Mouse (Mus musculus) embryo, embryonic 10.5 days (tissue): ENCODE measurements around the gene Cwc25.

Experiments used
- DNase-seq: peaks from one replicate; pipeline ENCODE4 v3.0.0-alpha.2; 2015; ENCODE audit warnings: low spot score

Gene Cwc25

DNA sequence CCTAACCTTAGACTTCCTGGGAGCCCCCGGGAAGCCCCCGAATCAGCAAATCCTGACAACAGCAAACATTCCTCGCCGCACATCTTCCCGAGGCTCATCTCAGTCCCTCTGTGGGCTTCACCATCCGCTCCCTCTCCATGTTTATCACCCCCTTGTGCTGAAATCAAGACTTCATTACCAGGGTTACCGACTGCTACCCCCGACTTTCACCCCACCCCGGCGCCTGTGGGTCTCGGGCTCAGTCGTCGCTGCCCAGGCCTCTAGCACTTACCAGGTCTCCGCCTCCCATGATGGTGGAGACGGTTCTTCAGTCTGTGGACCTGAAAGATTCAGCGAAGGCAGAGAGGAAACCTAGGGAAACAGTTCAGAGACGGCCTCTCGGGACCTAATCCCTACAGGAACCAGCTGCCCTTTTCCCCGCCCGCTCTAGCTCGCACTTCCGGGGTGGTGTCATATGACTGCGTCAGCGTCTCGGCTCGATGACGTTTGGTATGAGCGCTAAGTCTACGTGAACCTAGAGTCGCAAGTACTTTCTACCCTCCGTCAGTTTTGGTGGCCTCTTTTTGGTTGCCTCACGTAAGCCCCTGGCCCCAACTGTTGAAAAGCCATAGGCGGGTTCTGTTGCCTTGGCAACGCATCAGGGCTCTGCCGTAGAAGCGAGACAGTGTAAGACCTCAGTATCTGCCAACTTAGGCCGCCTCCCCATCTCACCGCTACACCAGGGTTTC is at the start of gene Cwc25:
Cwc25 (minus strand) TSS at position 403 of the 728 bp plus-strand sequence.
- peak; percentile 98 for DNase-seq

- no peak for DNase-seq
These were observed 49.4 kb upstream of the Cwc25 start for GRCm38 (mm10) chr11:97815736-97816135.

DNA sequence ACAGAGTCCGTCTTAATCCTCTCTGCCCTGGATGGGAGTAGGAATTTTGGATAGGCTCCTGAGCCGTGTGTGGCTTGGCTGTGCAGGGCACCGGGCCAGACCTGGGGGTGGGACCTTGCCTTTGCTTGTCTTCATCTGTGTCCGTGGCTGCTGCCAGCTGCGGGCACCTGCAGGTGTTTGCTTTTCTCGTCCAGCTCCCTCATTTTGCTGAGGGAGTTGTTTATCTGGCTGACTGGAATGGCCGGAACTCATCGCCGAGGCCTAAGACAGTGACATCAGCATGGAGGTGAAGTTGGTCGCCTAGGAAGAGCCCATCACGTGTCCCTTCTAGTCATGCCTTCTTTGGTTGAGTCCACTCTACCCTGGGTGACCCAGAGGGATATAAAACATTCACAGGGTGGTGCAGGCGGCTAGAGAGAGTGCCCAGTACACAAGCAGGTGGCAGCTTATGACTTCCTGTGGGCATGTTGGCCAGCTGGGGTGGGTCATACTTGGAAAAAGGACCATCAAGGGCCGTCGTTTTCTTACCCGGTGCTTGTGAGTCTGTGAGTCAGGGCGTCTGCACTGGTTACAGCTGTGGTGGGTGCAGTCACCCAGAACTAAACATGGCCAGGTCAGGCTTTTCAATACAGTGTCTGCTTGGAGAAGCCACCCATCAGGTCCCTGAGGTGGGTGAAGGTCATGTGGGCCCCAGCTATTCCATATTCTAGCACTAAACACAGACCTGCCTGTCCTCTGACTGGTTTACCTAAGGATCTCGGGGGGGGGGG is 47.6 kb upstream of the Cwc25 start:
- no peak for DNase-seq

- DNase-seq, result no peak
These were observed 46.7 kb upstream of the Cwc25 start for GRCm38 (mm10) chr11:97813085-97813484.

GRCm38 (mm10) chr11:97812491-97812921 is 46.1 kb upstream of the Cwc25 start:
- peak; percentile 82 for DNase-seq

DNA sequence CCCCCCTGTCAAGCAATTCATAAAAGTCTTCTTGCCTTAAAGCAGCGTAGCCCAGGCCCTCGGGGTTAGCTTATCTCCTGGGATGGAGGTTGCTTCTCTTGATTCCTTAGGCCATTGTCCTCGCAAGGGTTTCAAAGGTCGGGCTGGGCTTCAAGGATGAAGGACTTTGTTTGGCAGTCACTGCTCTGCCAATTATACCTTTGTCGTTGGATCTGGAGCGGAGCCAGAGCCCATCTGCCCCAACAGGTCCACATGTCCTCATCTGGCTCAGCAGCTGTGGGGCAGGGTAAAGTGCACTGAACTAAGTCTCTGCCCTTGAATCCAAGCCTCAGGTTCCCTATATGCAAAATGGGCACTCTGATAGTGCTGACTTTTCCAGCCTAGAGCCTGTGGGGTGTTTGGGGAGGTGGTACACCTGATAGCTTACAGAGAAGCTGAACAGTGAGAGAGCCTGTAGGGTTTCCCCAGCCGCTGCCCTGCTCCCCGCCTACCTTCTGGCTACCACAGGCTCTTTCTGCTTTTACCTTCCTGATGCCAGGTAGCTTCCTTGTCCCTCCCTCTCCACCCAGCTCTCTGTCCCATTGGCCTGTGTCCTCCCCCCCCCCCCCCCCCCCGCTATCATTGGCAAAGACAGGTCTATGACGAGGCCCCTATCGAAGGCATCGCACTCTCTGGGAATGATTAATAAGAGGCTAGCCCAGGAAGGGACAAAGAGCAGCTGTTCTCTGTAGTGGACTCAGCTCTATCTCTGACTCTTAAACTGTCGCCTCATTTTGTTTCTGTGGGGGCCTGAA is 45.4 kb upstream of the Cwc25 start:
- no peak for DNase-seq

GRCm38 (mm10) chr11:97810970-97811369 is 44.6 kb upstream of the Cwc25 start:
- DNase-seq, result no peak

- DNase-seq, result no peak
These were observed 44.0 kb upstream of the Cwc25 start for GRCm38 (mm10) chr11:97810356-97810755.

DNA sequence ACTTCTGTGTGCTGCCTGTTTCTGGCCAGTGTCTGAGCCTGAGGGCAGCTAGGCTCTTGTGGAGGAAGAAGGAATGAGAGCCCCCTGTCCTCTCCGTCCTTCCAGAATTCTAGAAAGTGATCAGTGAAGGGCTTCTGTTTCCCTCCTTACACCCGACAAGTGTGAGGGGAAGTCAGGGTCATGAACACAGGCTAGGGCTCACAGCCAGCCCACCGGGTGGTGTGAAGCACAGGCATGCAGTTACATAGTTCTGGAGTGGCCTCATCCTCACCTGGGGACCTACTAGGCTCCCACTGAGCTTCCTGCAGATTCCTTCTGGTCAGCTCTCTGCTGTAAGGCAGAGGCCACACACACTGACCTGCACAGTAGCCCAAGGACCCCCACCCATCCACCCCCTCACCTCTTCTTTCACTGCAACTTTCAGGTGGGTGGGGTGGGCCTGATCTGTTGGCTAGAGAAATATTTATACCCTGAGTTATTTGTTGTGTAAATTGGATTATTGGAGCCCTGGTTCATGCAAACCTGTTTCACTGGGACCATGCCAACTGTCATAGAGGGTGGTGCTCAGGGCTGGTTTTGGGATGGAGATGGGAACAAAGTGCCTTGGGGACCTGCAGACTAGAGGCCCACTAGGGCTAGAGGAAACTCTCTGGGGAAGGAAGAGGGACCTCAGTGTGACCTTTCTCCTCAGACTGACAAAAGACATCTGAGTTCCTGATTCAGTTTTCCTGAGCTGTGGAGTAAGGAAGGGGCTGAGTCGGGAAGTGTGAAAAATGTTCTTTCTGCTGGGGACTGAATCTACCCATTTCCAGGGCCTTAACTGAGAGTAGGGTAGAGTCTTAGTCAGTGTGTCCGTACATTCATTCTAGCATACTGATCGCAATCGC is 43.1 kb upstream of the Cwc25 start:
- no peak for DNase-seq

DNA sequence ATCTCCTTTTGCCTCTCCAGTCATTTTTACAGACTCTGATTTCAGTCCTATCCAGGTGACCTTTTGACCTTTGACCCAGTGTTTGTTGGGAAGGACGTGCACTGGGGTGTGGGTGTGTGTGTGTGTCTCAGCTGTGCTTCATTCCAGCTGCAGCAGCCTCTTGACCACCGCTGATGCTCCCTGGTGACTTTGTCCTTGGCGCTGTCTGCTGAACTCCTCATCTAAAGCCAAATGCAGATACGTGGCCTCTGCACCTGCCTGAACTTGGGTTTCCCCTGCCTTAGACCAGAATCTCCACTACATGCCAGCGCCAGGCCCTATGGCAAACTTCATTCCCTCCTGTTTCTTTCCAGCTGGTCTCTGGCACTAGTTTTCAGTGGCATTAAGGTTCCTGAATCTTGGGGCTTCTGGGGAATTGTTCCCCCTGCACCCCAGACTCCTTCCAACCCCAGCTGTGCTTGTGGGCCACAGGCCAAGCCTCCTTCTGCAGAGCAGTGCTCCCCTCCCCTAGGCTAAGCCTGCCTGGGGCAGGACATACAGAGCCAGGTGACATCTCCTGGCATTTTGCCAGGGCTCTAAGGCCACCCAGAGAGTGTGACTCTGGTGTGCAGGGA is 42.4 kb upstream of the Cwc25 start:
- no peak for DNase-seq

DNA sequence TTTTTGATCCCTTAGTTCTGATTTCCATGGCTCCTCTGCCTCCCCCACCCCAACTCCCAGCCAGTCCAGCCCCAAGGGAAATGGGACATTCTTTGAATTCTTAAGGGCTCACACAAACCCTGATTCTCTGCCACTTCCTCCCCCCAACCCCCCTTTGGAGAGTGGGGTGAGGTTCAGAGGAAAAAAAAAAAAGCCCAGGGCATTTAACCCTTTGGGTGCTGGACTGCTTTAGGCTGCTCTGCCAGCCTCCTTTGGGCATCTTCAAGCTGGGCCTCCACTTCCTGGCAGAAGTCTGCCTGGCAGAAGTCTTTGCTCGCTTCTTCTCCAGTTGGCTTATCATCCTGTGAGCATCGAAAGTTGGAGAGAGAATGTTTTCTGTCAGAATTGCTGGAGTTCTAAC is 41.7 kb upstream of the Cwc25 start:
- DNase-seq, result peak; percentile 72

DNA sequence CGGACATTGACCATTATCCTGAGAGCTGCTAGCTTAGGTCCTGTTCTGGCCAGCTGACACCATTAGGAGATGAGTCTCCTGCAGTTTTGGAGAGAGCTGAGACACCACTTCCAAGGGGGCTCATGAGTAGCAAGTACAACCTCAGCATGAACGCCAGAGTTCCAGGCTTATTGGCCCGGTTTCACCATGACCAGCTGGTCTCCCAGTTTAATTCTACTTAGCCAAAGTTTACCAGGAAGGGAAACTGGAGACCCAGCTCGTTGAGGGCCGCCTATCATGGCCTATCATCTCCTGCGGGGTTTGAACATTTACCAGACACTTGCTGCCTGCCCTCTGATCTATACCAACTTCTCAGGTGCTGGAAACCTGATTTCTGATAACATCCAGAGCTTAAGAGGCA is 41.3 kb upstream of the Cwc25 start:
- DNase-seq, result no peak

- no peak for DNase-seq
These were observed 40.2 kb upstream of the Cwc25 start for GRCm38 (mm10) chr11:97806613-97806964.

GRCm38 (mm10) chr11:97805662-97806612 is 39.6 kb upstream of the Cwc25 start:
- DNase-seq, result no peak

GRCm38 (mm10) chr11:97804841-97805661 is 38.7 kb upstream of the Cwc25 start:
- DNase-seq, result no peak

DNA sequence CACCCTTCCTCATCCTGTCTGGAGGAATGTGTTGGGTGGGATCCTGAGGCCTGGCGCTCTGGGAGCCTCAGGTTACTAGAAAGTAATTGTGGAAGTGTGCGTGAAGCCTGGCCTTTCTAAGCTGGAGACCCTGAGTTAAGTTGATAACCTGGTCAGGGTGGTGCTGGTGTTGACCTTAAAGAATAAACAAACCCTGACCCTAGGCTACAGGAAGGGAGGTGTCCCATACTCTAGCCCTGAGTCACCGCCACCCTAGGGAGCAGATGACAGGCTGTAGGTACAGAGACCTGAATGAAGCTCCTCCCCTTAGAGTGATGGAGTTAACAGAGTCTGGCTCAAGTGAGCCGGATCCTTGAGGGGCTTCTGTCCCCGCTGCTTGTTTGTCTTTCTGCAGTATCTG is 37.5 kb upstream of the Cwc25 start:
- DNase-seq, result no peak

DNA sequence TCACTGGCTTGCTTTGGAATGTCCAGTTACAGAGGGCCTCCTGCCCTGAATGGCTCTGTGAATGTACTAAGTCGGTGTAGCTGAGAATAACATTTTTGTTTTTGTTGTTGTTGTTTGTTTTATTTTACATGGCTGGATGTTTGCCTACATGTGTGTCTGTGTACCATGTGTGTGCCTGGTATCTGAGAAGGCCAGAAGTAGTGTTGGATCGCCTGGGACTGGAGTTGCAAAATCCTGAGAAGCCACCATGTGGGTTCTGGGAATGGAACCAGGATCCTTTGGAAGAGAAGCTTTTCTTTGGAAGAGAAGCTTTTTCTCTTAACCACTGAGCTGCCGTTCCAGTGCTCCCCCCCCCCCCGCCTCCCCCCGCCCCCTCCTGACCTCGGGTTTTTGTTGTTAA is 36.1 kb upstream of the Cwc25 start:
- no peak for DNase-seq

DNA sequence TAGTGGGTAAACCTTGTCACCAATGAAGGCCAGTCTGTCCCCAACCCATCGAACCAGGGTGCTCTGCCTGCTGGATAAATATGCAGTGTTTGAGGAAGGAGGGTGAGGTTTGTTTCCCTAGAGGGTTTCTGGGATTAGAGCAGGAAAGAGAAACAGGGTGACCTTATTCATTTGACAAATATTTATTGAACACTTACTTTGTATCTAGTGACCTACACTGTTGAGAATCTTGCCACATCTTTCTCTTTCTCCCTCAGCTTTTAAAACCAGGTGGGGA is 35.8 kb upstream of the Cwc25 start:
- no peak for DNase-seq

- peak; percentile 81 for DNase-seq
These were observed 35.2 kb upstream of the Cwc25 start for GRCm38 (mm10) chr11:97801409-97802193.
